Mouse (Mus musculus): Measurements from ENCODE around the gene Cyth3. TPM values are rescaled to one million over a fixed set of nuclear protein-coding genes. Genes with fewer than 3 reads are reported as not detected.

Cyth3 gene
- polyA plus RNA-seq, 1 experiment from 2014 or later: 62.8 TPM

DNA sequence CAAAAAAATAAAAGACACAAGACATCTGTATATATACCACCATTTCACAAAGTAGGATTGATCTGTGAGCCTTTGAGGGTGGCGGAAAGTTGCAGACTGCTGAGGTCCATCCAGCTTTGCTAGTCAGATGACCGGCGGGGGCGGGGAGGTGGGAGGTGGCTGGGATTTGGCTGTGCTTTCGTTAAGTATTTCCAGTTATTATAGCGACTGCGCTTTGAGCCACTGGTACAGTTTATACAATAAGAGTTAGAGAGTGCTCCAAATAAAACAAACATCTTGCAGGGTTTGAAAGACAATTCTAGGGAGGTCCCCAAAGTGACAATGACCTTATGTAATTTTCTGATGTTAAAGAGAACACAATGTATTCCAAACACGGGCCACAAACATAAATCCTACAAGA, 35.9 kb upstream of the Cyth3 start:
- H3K4me3 ChIP-seq (ENCODE audit: low read depth, low read length): no peak overlapping the region
- no peak for ATAC-seq (replicated peaks; ENCODE audit: low FRiP score)
- H3K9me3 ChIP-seq (ENCODE audit: control insufficient read depth, low read length): no peaks in the 10 kb centered on the region
- no peak overlapping the region for H3K9ac ChIP-seq (ENCODE audit: low read depth, low read length)
- H3K27me3 ChIP-seq (replicated peaks; ENCODE audit: control insufficient read depth, insufficient read depth, low read length): no peaks in the 10 kb centered on the region
- DNase-seq (ENCODE audit: low spot score): no peak
- H3K4me1 ChIP-seq (replicated peaks; ENCODE audit: control insufficient read depth, insufficient read depth, low read length): no peaks in the 10 kb centered on the region
- WGBS: 80% methylated on average over 8 of the region's 8 CpGs
- no peak overlapping the region for H3K4me2 ChIP-seq
- no peak overlapping the region for H3K27ac ChIP-seq (ENCODE audit: low read depth, low read length)
- H3K36me3 ChIP-seq (ENCODE audit: control insufficient read depth, insufficient read depth, low read length): no peaks in the 10 kb centered on the region

DNA sequence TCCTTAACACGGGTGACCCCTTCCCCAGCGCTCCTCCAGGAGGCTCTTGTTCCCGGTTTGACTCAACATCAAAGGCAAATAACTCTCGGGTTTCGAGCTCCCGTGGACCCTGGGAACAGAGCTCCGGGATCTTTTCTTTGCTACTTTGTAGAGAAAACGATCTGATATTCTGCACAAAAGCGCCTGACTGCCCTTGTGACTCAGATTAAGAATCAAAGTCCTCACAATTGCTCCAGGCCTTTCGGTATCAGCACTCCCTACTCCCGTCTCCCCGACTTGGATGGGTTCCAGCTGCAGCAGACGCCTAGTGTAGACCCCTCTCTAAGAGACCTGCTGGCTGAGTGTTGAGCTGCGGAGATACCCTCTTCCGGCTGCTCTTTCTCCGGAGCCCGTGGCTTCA, 33.1 kb upstream of the Cyth3 start:
- Histone ChIP-seq H3K4me2 (no peak overlapping the region), H3K9me3 (ENCODE audit: control insufficient read depth, low read length) (no peaks in the 10 kb centered on the region), H3K4me1 (replicated peaks; ENCODE audit: control insufficient read depth, insufficient read depth, low read length) (no peaks in the 10 kb centered on the region), H3K9ac (ENCODE audit: low read depth, low read length) (no peak overlapping the region), H3K27me3 (replicated peaks; ENCODE audit: control insufficient read depth, insufficient read depth, low read length) (no peaks in the 10 kb centered on the region), H3K4me3 (ENCODE audit: low read depth, low read length) (no peak overlapping the region), H3K36me3 (ENCODE audit: control insufficient read depth, insufficient read depth, low read length) (no peaks in the 10 kb centered on the region), H3K27ac (ENCODE audit: low read depth, low read length) (no peak overlapping the region)
- ATAC-seq (replicated peaks; ENCODE audit: low FRiP score) (no peak), DNase-seq (ENCODE audit: low spot score) (no peak)
- 56% methylated on average over 17 of the region's 17 CpGs for WGBS

DNA sequence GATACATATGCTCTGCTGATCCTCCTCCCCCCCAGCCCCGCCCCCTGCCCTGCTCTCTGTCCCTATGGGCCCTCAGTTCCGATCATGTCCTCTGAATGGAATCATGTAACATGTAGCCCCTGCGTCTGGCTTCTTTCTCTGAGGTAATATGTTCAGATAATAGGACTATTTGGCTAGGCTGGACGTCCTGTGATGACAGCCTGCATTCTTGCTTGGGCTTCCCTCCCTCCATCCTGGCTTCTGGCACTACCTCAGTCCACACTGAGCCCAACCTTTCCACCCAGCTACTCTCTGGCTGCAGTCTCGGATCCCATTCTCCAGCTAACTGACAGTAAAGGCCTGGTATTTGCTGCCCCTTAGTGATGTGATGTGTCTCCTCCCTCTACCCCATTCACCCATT, 29.3 kb upstream of the Cyth3 start:
- DNase-seq (ENCODE audit: low spot score): no peak
- no peaks in the 10 kb centered on the region for H3K9me3 ChIP-seq (ENCODE audit: control insufficient read depth, low read length)
- H3K4me3 ChIP-seq (ENCODE audit: low read depth, low read length): no peak overlapping the region
- no peak for ATAC-seq (replicated peaks; ENCODE audit: low FRiP score)
- H3K36me3 ChIP-seq (ENCODE audit: control insufficient read depth, insufficient read depth, low read length): no peaks in the 10 kb centered on the region
- H3K27ac ChIP-seq (ENCODE audit: low read depth, low read length): no peak overlapping the region
- no peak overlapping the region for H3K9ac ChIP-seq (ENCODE audit: low read depth, low read length)
- no peak overlapping the region for H3K4me2 ChIP-seq
- H3K27me3 ChIP-seq (replicated peaks; ENCODE audit: control insufficient read depth, insufficient read depth, low read length): no peaks in the 10 kb centered on the region
- no peaks in the 10 kb centered on the region for H3K4me1 ChIP-seq (replicated peaks; ENCODE audit: control insufficient read depth, insufficient read depth, low read length)
- WGBS: 62% methylated on average over 5 of the region's 5 CpGs

DNA sequence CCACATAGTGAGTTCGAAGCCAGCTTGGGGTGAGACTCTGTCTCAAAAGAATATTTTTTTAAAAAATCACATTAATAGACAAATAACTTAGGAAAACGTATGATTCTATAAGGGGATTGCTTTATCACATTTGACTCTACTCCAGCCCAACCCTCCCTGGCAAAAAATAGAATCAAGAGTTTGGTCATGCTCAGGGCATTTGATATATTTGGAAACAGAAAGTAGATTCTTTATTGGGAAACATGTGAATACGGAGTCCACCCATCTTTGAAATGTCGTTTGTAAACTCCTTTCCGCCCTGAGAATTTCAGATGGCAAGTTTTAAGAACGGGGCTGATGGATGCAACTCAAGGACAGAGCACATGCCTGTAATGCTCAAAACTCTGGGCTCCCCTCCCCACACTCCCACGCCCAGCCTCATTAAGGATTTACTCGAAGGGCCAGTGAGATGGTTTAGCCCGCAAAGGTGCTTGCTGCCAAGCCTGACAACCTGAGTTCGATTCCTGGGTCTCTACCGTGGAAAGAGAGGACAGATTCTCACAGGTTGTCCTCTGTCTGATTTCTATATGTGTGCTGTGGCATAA, 28.6 kb upstream of the Cyth3 start:
- Histone ChIP-seq H3K4me2 (no peak overlapping the region), H3K9me3 (ENCODE audit: control insufficient read depth, low read length) (no peaks in the 10 kb centered on the region), H3K27ac (ENCODE audit: low read depth, low read length) (no peak overlapping the region), H3K27me3 (replicated peaks; ENCODE audit: control insufficient read depth, insufficient read depth, low read length) (no peaks in the 10 kb centered on the region), H3K36me3 (ENCODE audit: control insufficient read depth, insufficient read depth, low read length) (no peaks in the 10 kb centered on the region), H3K4me3 (ENCODE audit: low read depth, low read length) (no peak overlapping the region), H3K4me1 (replicated peaks; ENCODE audit: control insufficient read depth, insufficient read depth, low read length) (no peaks in the 10 kb centered on the region), H3K9ac (ENCODE audit: low read depth, low read length) (no peak overlapping the region)
- ATAC-seq (replicated peaks; ENCODE audit: low FRiP score) (no peak), DNase-seq (ENCODE audit: low spot score) (no peak)
- WGBS: 85% methylated on average over 11 of the region's 11 CpGs

DNA sequence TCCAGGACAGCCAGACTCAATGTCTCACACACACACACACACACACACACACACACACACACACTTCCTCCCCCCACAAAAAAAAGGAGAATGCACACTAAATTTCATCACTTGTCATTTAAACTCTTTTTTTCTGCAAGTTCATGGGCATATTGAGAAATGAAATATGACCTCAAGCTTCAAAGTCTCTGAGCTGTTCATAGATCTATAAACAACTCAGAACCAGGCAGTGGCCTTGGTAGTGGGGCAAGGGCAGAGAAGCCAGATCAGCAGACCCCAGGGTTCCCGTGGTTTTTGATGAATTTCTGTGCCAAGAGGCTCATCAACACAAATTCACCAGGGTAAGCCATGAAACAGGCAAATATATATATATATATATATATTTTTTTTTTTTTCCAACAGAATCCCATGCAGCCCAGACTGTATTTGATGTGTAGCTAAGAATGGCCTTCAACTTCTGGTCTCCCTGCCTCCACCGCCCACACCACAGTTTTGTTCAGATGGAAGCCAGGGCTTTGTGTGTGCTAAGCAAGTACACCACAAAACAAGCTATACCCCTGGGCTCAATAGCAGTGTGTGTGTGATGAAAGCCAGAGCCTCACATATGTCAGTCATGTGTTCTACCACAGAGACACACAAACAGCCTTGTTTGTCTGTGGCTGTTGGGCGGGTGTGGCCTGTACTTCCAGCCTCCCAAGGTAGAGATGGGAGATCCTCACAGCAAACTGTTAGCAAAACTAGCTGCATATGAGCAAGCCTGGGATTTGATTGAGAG, 27.8 kb upstream of the Cyth3 start:
- Histone ChIP-seq H3K4me1 (replicated peaks; ENCODE audit: control insufficient read depth, insufficient read depth, low read length) (no peaks in the 10 kb centered on the region), H3K27ac (ENCODE audit: low read depth, low read length) (no peak overlapping the region), H3K9me3 (ENCODE audit: control insufficient read depth, low read length) (no peaks in the 10 kb centered on the region), H3K9ac (ENCODE audit: low read depth, low read length) (no peak overlapping the region), H3K27me3 (replicated peaks; ENCODE audit: control insufficient read depth, insufficient read depth, low read length) (no peaks in the 10 kb centered on the region), H3K4me2 (no peak overlapping the region), H3K4me3 (ENCODE audit: low read depth, low read length) (no peak overlapping the region), H3K36me3 (ENCODE audit: control insufficient read depth, insufficient read depth, low read length) (no peaks in the 10 kb centered on the region)
- no peak for ATAC-seq (replicated peaks; ENCODE audit: low FRiP score)
- no peak for DNase-seq (ENCODE audit: low spot score)
- WGBS: 80% methylated on average over 3 of the region's 3 CpGs

DNA sequence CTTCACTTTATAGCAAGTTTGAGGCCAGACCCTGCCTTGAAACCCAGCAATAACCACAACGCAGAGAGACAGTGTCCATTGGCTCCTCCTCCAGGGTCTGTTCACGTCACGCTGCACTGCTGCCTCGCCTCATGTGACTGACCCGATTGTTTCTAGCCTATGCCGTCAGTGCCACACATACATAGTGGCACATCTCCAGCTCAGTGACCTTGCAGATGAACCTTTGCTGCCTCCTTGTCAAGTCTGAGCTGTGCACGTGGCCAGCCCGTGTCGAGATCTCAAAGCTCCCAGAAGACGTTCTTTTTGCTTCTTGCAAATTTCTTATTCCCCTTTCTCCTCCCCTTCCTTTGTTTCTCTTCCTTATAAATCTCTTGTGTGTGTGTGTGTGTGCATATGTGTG, 20.2 kb upstream of the Cyth3 start:
- ATAC-seq (replicated peaks; ENCODE audit: low FRiP score) (no peak), DNase-seq (ENCODE audit: low spot score) (no peak)
- no peaks in the 10 kb centered on the region for H3K9me3 ChIP-seq (ENCODE audit: control insufficient read depth, low read length)
- no peaks in the 10 kb centered on the region for H3K36me3 ChIP-seq (ENCODE audit: control insufficient read depth, insufficient read depth, low read length)
- H3K27ac ChIP-seq (ENCODE audit: low read depth, low read length): no peak overlapping the region
- H3K27me3 ChIP-seq (replicated peaks; ENCODE audit: control insufficient read depth, insufficient read depth, low read length): no peaks in the 10 kb centered on the region
- H3K4me1 ChIP-seq (replicated peaks; ENCODE audit: control insufficient read depth, insufficient read depth, low read length): no peaks in the 10 kb centered on the region
- H3K4me3 ChIP-seq (ENCODE audit: low read depth, low read length): no peak overlapping the region
- no peak overlapping the region for H3K4me2 ChIP-seq
- WGBS: 73% methylated on average over 10 of the region's 10 CpGs
- no peak overlapping the region for H3K9ac ChIP-seq (ENCODE audit: low read depth, low read length)

DNA sequence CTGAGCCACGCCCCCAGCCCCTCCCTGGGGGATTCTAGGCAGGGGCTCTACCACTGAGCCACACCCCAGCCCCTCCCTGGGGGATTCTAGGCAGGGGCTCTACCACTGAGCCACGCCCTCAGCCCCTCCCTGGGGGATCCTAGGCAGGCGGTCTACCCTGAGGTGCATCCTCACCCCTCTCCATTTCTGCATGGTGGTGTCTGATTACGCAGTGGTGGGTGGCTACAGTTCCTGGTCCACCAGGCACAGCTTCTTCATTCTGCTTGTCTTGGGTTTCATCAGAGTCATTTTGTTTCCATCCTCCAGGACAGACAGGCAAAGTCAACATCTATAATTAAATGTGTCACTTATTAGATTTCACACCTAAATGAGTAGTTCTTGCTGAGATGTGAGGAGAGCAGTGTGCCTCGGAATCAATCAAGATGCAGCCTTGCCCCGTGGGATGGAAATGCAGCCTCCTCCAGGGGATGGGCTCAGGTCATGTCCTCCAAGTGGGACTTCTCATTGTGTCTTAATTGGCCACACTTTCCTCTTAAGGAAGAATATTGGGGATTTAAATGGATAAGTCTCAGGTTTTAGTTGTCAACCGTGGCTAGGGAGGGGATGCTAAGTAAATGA, 18.0 kb upstream of the Cyth3 start:
- 77% methylated on average over 7 of the region's 7 CpGs for WGBS
- Histone ChIP-seq H3K27me3 (replicated peaks; ENCODE audit: control insufficient read depth, insufficient read depth, low read length) (no peaks in the 10 kb centered on the region), H3K9ac (ENCODE audit: low read depth, low read length) (no peak overlapping the region), H3K27ac (ENCODE audit: low read depth, low read length) (no peak overlapping the region), H3K36me3 (ENCODE audit: control insufficient read depth, insufficient read depth, low read length) (no peaks in the 10 kb centered on the region), H3K9me3 (ENCODE audit: control insufficient read depth, low read length) (no peaks in the 10 kb centered on the region), H3K4me3 (ENCODE audit: low read depth, low read length) (no peak overlapping the region), H3K4me2 (no peak overlapping the region), H3K4me1 (replicated peaks; ENCODE audit: control insufficient read depth, insufficient read depth, low read length) (no peaks in the 10 kb centered on the region)
- DNase-seq (ENCODE audit: low spot score): no peak
- no peak for ATAC-seq (replicated peaks; ENCODE audit: low FRiP score)

DNA sequence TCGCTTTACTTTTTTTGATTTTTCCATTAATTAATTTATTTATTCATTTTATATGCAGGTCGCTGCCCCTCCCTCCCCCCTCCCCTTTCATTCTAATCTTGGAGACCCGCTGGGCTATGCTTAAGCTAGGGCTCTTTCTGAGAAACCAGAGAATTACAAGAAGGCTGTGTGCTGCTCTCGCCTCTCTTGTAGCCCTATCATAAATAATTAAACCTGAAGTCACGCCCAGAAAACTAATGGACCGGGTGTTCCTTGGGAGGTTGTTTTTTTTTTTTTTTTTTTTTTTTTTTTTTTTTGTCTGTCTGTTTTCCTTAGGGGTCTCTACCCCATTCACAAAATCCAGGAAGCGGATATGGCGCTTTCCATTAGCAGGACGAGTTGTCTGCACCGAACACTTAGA, 15.5 kb upstream of the Cyth3 start:
- 86% methylated on average over 10 of the region's 10 CpGs for WGBS
- H3K27ac ChIP-seq (ENCODE audit: low read depth, low read length): no peak overlapping the region
- no peaks in the 10 kb centered on the region for H3K4me1 ChIP-seq (replicated peaks; ENCODE audit: control insufficient read depth, insufficient read depth, low read length)
- H3K9ac ChIP-seq (ENCODE audit: low read depth, low read length): no peak overlapping the region
- H3K36me3 ChIP-seq (ENCODE audit: control insufficient read depth, insufficient read depth, low read length): no peaks in the 10 kb centered on the region
- no peak for ATAC-seq (replicated peaks; ENCODE audit: low FRiP score)
- H3K9me3 ChIP-seq (ENCODE audit: control insufficient read depth, low read length): no peaks in the 10 kb centered on the region
- no peak overlapping the region for H3K4me2 ChIP-seq
- no peak for DNase-seq (ENCODE audit: low spot score)
- H3K4me3 ChIP-seq (ENCODE audit: low read depth, low read length): no peak overlapping the region
- H3K27me3 ChIP-seq (replicated peaks; ENCODE audit: control insufficient read depth, insufficient read depth, low read length): no peaks in the 10 kb centered on the region

DNA sequence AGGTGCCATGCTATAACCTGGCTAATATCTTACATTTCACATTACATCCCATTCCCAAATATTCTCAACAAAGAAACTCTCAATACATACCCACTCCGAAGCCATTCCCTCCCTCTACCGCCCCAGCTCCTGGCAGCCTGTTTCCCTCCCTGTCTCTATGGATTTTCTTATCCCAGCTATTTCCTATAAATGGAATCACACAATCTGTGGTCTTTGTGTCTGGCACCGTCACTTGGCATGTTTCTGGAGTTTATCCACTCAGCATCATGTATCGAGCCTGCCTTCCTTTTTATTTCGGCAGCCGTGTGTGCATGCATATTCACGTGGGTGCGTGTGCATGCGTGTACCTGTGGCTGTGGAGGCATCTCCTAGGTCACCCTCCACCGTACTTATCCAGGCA, 14.1 kb upstream of the Cyth3 start:
- ATAC-seq (replicated peaks; ENCODE audit: low FRiP score): no peak
- no peaks in the 10 kb centered on the region for H3K9me3 ChIP-seq (ENCODE audit: control insufficient read depth, low read length)
- H3K9ac ChIP-seq (ENCODE audit: low read depth, low read length): no peak overlapping the region
- DNase-seq (ENCODE audit: low spot score): no peak
- no peaks in the 10 kb centered on the region for H3K4me1 ChIP-seq (replicated peaks; ENCODE audit: control insufficient read depth, insufficient read depth, low read length)
- no peak overlapping the region for H3K4me2 ChIP-seq
- no peaks in the 10 kb centered on the region for H3K27me3 ChIP-seq (replicated peaks; ENCODE audit: control insufficient read depth, insufficient read depth, low read length)
- no peak overlapping the region for H3K4me3 ChIP-seq (ENCODE audit: low read depth, low read length)
- H3K27ac ChIP-seq (ENCODE audit: low read depth, low read length): no peak overlapping the region
- H3K36me3 ChIP-seq (ENCODE audit: control insufficient read depth, insufficient read depth, low read length): no peaks in the 10 kb centered on the region
- 90% methylated on average over 10 of the region's 10 CpGs for WGBS

Data from liver, embryonic 11.5 days (tissue).